Mouse (Mus musculus): Measurements from ENCODE around the gene Adora1. TPM values are rescaled to one million over a fixed set of nuclear protein-coding genes. Genes with fewer than 3 reads are reported as not detected.

Gene Adora1
- 18.5 and 20.5 TPM in 2 replicates for polyA plus RNA-seq (2015; fragmentation: Nextera tagmentation; extraction: Ambion mirVana)

DNA sequence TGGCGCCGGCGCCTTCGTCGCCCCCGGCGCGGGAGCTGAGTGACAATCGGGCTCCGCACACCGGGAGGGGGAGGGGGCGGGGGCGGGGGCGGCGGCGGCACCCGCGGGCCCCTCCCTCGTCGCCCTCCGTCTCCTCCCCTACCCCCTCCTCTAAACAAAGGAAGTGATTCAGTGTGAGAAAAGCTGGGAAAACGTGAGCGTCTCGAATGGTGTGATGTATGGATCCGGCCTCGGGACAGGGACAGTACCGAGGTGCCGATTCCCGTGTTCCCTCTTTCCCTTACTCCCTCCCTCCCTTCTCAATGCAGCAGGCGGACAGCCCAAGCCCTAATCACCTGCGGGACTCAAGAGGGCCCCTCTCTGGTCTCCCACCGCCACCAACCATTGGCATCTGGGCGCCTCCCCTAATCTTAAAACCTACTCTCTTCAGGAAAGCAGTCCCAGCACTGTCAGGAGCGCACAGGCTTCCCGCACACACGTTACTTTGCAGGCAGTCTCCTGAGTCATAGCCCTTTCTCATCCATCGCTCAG lies at the start of gene Adora1:
Adora1 (minus strand) TSS at position 41 of the 531 bp plus-strand sequence.
- Histone ChIP-seq H3K4me1 (replicated peaks) (peaks cover 69% of the 10 kb centered on the region), H3K9ac (peak within 1 kb of the TSS; percentile 53), H3K4me2 (peak within 1 kb of the TSS; percentile 95), H3K27me3 (peaks cover 36% of the 10 kb centered on the region), H3K4me3 (peak within 1 kb of the TSS; percentile 54), H3K9me3 (replicated peaks) (no peaks in the 10 kb centered on the region), H3K36me3 (no peaks in the 10 kb centered on the region), H3K27ac (peak within 1 kb of the TSS; percentile 92)
- WGBS: under 1% methylated on average over 25 of the region's 37 CpGs
- ATAC-seq (replicated peaks; ENCODE audit: insufficient number of reproducible peaks, insufficient read depth, low FRiP score, low read depth): no peak

DNA sequence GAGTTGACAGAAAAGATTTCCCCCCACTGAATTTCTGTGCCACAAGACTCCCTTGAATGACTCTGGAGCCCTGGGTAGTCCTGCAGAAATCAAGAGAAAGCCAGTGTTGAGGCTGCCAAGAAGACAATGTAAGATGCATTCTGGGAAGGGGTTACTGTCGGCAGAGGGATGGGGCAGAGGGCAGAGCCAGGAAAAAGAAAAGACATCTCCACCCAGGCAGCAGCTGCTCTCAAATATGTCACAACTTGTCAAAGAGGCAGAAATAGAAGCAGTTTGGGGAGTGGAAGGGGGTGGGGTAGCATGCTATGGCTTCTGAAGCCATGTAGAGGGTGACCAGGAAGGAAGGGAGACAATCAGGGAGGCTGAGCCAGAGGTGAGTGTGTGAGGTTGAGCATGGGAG lies 47.9 kb upstream of the Adora1 start:
- WGBS: 26% methylated on average over 1 of the region's 1 CpGs
- Histone ChIP-seq H3K9ac (no peak overlapping the region), H3K4me3 (no peak overlapping the region), H3K36me3 (no peaks in the 10 kb centered on the region), H3K27me3 (no peaks in the 10 kb centered on the region), H3K4me1 (replicated peaks) (peaks cover 6% of the 10 kb centered on the region), H3K4me2 (no peak overlapping the region), H3K27ac (no peak overlapping the region), H3K9me3 (replicated peaks) (no peaks in the 10 kb centered on the region)
- ATAC-seq (replicated peaks; ENCODE audit: insufficient number of reproducible peaks, insufficient read depth, low FRiP score, low read depth): no peak

DNA sequence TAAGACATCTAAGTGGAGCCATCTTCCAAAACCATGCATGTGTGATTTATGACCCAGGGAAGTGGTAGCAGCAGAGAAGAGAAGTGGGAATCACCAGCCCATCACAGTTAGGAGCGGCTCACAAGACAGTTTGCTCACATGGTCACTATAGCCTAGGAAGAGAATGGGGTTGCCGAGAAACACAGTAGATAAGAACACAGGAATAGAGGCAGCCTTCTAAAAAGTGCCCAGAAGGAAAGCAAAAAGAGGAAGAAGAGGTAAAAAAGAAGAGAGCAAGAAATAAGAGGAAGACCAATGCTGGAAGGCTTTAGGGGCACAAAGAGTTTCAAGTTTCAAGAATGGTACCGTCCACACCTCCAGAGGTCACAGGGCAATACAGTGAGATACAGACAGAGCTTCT lies 47.1 kb upstream of the Adora1 start:
- Histone ChIP-seq H3K36me3 (no peaks in the 10 kb centered on the region), H3K27me3 (no peaks in the 10 kb centered on the region), H3K27ac (no peak overlapping the region), H3K4me2 (no peak overlapping the region), H3K9ac (no peak overlapping the region), H3K4me3 (no peak overlapping the region), H3K4me1 (replicated peaks) (peaks cover 8% of the 10 kb centered on the region), H3K9me3 (replicated peaks) (no peaks in the 10 kb centered on the region)
- ATAC-seq (replicated peaks; ENCODE audit: insufficient number of reproducible peaks, insufficient read depth, low FRiP score, low read depth): no peak
- WGBS: 57% methylated on average over 3 of the region's 3 CpGs

DNA sequence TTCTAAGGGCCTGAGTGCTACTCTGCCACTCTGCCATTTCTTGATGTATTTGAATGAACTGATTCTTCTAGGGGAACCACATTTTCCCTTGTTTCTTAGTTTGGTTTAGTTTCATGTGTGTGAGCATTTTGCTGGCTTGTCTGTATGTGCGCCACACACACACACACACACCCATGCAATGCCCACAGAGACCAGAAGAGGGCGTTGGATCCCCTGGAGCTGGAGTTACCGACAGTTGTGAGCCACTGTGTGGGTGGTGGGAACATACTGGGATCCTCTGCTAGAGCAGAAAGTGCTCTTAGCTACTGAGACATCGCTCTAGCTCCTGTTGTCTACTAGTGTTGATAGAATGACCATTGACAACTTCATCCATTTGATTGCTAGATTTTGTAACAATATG lies 46.3 kb upstream of the Adora1 start:
- WGBS: 73% methylated on average over 4 of the region's 4 CpGs
- ATAC-seq (replicated peaks; ENCODE audit: insufficient number of reproducible peaks, insufficient read depth, low FRiP score, low read depth): no peak
- H3K27ac ChIP-seq: no peak overlapping the region

DNA sequence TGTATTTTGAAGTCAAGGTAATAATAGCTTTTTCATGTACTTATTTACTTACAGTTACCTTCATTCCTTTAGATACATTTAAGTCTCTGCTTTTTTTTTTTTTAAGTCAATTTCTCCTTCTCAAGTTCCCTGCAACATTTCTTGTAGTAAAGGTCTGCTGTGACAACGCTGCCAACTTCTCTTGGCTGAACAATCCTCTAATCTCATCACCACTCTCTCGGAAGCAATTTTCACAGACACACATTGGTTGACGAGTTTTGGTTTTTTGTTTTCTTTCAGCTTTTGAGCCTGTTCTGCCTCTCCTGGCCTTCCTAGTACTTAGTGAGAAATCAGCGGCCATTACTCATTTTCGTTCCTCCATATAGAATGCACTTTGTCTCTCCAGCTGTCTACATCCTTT lies 44.9 kb upstream of the Adora1 start:
- H3K27ac ChIP-seq: no peak overlapping the region
- ATAC-seq (replicated peaks; ENCODE audit: insufficient number of reproducible peaks, insufficient read depth, low FRiP score, low read depth): no peak
- H3K36me3 ChIP-seq: no peaks in the 10 kb centered on the region
- no peak overlapping the region for H3K9ac ChIP-seq
- peaks cover 22% of the 10 kb centered on the region for H3K4me1 ChIP-seq (replicated peaks)
- no peaks in the 10 kb centered on the region for H3K9me3 ChIP-seq (replicated peaks)
- 78% methylated on average over 5 of the region's 5 CpGs for WGBS
- no peak overlapping the region for H3K4me2 ChIP-seq
- H3K4me3 ChIP-seq: no peak overlapping the region
- no peaks in the 10 kb centered on the region for H3K27me3 ChIP-seq

More for the DNA sequence above, 46.3 kb upstream of the Adora1 start:
- Histone ChIP-seq H3K9ac (no peak overlapping the region), H3K36me3 (no peaks in the 10 kb centered on the region), H3K27me3 (no peaks in the 10 kb centered on the region), H3K9me3 (replicated peaks) (no peaks in the 10 kb centered on the region), H3K4me1 (replicated peaks) (peaks cover 15% of the 10 kb centered on the region), H3K4me2 (no peak overlapping the region), H3K4me3 (no peak overlapping the region)

DNA sequence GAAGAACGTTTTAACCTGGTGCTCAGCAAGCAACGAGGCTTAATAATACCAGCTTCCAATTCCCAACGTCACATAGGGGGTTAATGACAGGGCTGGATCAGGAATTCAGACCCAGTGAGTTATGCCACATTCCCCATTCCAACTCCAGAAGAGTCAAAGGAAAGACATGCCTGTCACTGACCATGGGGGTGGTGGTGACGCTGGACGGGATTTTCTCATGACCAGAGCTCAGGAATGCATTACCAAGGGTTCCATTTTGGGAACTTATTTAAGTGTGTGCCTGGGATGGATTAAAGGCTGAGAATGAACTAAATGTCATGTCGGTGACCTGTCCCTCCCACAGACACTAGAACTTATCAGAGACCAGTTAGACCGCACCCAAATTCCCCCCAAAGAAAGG lies 41.6 kb upstream of the Adora1 start:
- Histone ChIP-seq H3K36me3 (no peaks in the 10 kb centered on the region), H3K27me3 (no peaks in the 10 kb centered on the region), H3K4me3 (no peak overlapping the region), H3K9me3 (replicated peaks) (no peaks in the 10 kb centered on the region), H3K27ac (peak overlapping the region; percentile 16; the same call in 1 of the 2 replicates), H3K4me1 (replicated peaks) (peaks cover 16% of the 10 kb centered on the region), H3K4me2 (no peak overlapping the region), H3K9ac (no peak overlapping the region)
- peak; percentile 56; the same call in 1 of the 2 replicates for ATAC-seq (replicated peaks; ENCODE audit: insufficient number of reproducible peaks, insufficient read depth, low FRiP score, low read depth)
- 44% methylated on average over 7 of the region's 7 CpGs for WGBS

DNA sequence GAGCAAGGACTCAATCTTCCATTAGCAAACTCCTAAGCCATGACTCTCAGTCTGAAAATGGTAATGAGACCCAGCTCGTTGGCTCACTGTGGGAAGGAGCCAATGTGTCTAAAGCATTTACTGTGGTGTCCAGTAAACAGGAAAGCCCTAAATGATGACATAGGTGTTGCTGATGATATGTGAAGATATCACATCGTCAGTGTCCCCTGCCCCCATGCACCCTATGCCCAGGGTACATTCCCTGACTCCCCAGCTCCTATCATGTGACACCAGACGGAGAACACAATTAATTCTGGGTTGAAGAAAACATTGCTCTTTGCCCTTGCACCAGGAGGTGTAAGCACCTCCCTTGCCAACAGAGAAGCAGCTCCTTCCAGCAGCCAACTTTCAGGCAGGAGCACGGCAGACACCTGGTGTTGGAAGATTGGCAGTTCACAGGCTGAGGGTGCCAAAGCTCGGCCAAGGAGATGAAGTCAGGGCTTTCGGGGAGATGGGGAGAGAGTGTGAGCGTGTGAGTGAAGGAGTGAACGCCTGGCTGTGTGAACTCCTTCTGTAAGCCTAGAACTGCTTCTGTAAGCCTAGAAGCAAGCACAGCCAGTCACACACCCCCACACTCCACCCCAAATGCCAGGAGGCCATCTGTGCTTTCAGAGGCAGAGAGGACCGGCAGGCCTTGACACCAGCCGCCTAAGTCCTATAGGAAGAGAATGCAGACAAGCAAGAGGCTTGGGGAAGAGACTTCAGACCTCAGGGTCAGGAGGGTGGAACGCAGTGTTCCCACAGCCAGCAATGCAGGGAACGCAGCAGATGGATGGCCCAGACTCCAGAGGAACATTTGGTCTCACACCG lies 40.6 kb upstream of the Adora1 start:
- Histone ChIP-seq H3K4me1 (replicated peaks) (peaks cover 16% of the 10 kb centered on the region), H3K9me3 (replicated peaks) (no peaks in the 10 kb centered on the region), H3K27me3 (no peaks in the 10 kb centered on the region), H3K36me3 (no peaks in the 10 kb centered on the region), H3K9ac (no peak overlapping the region), H3K4me2 (no peak overlapping the region), H3K27ac (no peak overlapping the region), H3K4me3 (no peak overlapping the region)
- ATAC-seq (replicated peaks; ENCODE audit: insufficient number of reproducible peaks, insufficient read depth, low FRiP score, low read depth): no peak
- WGBS: 55% methylated on average over 13 of the region's 13 CpGs

DNA sequence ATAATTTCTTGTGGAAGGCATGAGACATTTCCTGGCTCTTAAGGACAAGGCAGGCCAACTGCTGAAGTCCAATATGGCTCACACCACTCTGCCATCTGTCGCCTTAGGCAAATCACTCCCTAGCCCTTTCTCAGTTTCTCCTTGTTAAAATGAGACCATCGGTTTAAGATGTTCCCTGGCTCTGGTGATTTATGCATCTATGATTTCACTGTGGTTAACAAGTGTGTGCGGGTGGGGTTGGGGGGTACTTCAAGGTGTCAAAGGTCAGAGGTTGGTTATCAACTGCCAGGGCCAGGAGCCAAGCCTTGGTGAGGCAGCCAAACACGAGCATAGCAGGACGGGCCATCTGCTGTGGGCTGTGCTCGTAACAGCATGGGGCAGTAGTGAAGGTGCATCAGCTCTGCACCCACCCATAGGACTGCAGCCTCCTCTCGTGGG lies 39.3 kb upstream of the Adora1 start:
- Histone ChIP-seq H3K4me2 (no peak overlapping the region), H3K9ac (no peak overlapping the region), H3K9me3 (replicated peaks) (no peaks in the 10 kb centered on the region), H3K36me3 (no peaks in the 10 kb centered on the region), H3K4me1 (replicated peaks) (peaks cover 16% of the 10 kb centered on the region), H3K4me3 (no peak overlapping the region), H3K27ac (no peak overlapping the region), H3K27me3 (no peaks in the 10 kb centered on the region)
- WGBS: 76% methylated on average over 7 of the region's 7 CpGs
- no peak for ATAC-seq (replicated peaks; ENCODE audit: insufficient number of reproducible peaks, insufficient read depth, low FRiP score, low read depth)

DNA sequence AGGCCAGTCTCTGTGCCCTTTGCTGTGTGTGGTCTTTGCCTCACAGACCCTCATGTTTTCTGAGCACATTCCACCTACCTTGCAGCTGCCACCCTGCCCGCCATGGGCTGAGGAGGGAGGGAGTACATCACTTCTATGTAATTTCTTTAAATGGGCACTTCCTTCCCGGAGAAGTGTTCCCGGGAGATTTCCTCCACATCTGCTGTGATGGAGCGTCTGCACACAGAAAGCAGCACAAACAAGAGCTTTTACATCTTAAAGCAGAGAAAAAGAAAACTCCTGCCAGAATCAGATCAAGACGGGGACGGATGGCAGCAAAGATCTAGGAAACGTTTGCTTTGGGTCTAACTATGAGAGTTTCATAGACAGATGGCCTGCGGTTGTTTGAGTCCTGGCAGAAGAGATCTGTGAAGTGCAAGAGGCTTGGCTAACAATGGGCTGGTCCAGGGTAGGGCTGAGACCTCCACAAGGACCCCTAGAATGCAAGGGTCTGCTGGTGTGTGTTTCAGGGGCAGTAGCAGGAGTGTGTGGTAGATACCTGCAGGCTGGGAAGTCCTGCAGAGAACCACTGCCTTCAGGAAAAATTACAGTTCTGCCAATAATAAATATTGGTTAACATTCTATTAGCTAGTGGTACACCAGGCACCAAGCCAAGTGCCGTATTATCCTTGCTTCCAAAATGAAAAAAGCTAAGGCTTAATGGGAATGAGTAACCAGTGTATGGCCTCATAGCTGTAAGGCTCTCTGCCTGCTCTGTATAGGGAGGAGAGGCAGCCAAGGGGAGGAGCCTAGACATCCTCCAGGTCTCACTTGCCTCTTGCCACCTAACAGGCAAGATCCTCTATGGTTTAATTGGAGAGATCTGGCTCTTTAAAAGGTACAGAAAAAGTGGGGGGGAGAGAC lies 38.5 kb upstream of the Adora1 start:
- no peak for ATAC-seq (replicated peaks; ENCODE audit: insufficient number of reproducible peaks, insufficient read depth, low FRiP score, low read depth)
- Histone ChIP-seq H3K36me3 (no peaks in the 10 kb centered on the region), H3K9ac (no peak overlapping the region), H3K27me3 (no peaks in the 10 kb centered on the region), H3K4me1 (replicated peaks) (peaks cover 16% of the 10 kb centered on the region), H3K9me3 (replicated peaks) (no peaks in the 10 kb centered on the region), H3K4me2 (no peak overlapping the region), H3K27ac (no peak overlapping the region), H3K4me3 (no peak overlapping the region)
- 53% methylated on average over 9 of the region's 9 CpGs for WGBS

DNA sequence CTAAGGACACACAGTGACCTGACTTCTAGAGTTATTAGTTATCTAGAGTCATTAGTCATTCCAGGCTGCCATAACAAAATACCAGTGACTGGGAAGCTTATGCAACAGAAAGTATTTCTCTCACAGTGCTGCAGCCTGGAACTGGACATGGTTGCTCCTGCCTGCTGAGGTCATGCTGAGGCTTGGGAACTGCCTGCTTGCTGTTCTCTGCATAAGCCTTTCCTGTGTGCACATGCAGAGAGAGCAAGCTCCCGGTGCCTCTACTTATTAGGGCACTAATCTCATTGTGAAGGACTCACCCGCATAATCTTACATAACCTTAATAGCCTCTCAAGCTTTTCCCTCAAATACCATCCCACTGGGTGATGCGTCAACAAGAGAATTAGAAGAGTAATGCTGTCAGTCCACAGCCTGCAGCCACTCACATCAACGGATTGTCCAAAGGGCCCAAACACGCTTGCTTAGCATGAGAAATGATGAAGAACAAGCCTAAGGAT lies 37.6 kb upstream of the Adora1 start:
- no peak for ATAC-seq (replicated peaks; ENCODE audit: insufficient number of reproducible peaks, insufficient read depth, low FRiP score, low read depth)
- no peaks in the 10 kb centered on the region for H3K36me3 ChIP-seq
- no peaks in the 10 kb centered on the region for H3K27me3 ChIP-seq
- H3K4me2 ChIP-seq: no peak overlapping the region
- WGBS: 68% methylated on average over 5 of the region's 5 CpGs
- no peak overlapping the region for H3K27ac ChIP-seq
- no peak overlapping the region for H3K4me3 ChIP-seq
- H3K9me3 ChIP-seq (replicated peaks): no peaks in the 10 kb centered on the region
- no peak overlapping the region for H3K9ac ChIP-seq
- H3K4me1 ChIP-seq (replicated peaks): peaks cover 16% of the 10 kb centered on the region

DNA sequence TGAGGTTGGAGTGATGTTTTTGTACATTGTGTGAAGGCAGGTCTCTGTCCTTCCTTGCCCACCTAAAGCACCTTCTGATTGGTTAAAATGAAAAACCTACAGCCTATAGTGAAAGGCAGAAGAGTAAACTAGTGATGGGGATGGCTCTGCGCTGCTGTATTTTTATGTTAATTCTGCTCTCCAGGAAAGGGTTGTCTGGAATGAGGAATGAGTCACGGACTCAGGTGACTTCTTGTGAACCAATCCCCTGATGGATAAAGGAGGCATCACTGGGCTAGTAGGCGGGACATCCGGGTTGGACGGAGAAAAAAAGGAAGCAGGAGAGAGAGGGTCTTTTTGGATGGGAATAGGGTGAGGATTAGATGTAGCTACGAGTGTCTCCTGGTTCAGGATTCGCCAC lies 34.8 kb upstream of the Adora1 start:
- H3K9me3 ChIP-seq (replicated peaks): no peaks in the 10 kb centered on the region
- no peak overlapping the region for H3K27ac ChIP-seq
- no peak for ATAC-seq (replicated peaks; ENCODE audit: insufficient number of reproducible peaks, insufficient read depth, low FRiP score, low read depth)
- H3K4me2 ChIP-seq: no peak overlapping the region
- no peaks in the 10 kb centered on the region for H3K4me1 ChIP-seq (replicated peaks)
- no peak overlapping the region for H3K4me3 ChIP-seq
- WGBS: 75% methylated on average over 7 of the region's 7 CpGs
- H3K36me3 ChIP-seq: no peaks in the 10 kb centered on the region
- H3K9ac ChIP-seq: no peak overlapping the region
- H3K27me3 ChIP-seq: no peaks in the 10 kb centered on the region

All from heart, embryonic 15.5 days (tissue).